Mouse (Mus musculus) brain, embryonic 14.5 days (tissue): Measurements from ENCODE around the gene Vmn1r223.

Experiments
- CTCF ChIP-seq: fragments of 200-500 bp; IDR thresholded peaks from 2 replicates; pipeline ENCODE4 v1.5.1; 2012; ENCODE audit warnings: inconsistent platforms, mild to moderate bottlenecking, moderate library complexity, borderline replicate concordance; ENCODE audit not compliant: insufficient read depth, insufficient read length; ENCODE audit errors: extremely low read depth
- POLR2A ChIP-seq: fragments of 200-500 bp; IDR thresholded peaks from 2 replicates; pipeline ENCODE4 v1.6.1; 2012; ENCODE audit warnings: mild to moderate bottlenecking, inconsistent platforms, borderline replicate concordance; ENCODE audit not compliant: poor library complexity, insufficient read depth, insufficient read length, severe bottlenecking; ENCODE audit errors: extremely low read depth

DNA sequence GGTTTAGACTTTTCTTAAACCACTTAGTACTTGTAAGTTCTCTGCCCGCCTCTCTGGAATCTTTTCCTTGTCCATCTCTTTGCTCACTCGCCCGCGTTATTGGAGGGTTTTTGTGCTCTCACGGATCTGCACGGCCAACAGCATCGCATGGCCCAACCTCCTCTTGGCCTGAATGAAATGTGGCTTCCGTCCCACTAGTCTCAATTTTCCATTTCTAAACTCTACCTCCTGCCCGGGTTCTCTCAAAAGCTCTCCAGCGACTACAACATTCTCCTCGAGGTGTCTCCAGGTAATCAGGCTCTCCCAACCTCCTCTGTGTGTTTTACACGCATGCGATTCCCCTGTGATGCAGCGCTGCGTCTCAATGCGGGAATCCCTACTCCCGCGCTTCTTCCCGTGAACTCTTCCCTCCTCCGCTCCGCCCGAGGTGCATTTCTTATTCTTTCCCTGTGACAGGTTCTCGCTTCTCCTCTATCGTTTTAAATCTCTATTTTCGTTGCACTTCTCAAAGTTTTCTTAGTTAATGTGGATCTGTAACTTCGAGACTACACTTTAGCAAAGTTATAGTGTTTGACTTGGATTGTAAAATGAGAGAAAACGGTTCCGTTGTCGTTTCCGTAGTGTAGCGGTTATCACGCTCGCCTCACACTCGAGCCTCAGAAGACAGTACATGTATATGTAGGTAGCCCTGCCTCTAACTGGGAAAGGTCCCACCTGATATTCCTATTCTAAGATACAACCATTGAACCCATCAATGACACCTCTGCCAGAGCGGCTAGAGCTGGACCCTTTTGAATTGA, 39.2 kb downstream of the Vmn1r223 start:
- TF ChIP-seq POLR2A (no peak), CTCF (no peak)
